Mouse (Mus musculus) MEL (cell line): ENCODE measurements around the gene Casq1. TPM values are rescaled to one million over a fixed set of nuclear protein-coding genes. Genes with fewer than 3 reads are reported as not detected.

Source experiments
- DNase-seq: peaks from one replicate; pipeline ENCODE4 v3.0.0; 2011; ENCODE audit warnings: low read depth, low spot score
- H3K27ac ChIP-seq: 2 replicates; pipeline ENCODE4 v1.5.1; 2012; ENCODE audit warnings: low read depth, mild to moderate bottlenecking, control low read depth, low read length, moderate library complexity; ENCODE audit not compliant: control insufficient read depth
- H3K27me3 ChIP-seq, 2 experiments: fragments of 150-350 bp in 1 of 2; sonication (generic) in 1 of 2; 2 replicates each; pipeline ENCODE4 v1.6.1; 2012; ENCODE audit warnings: low read length in 2 of 2, mild to moderate bottlenecking in 2 of 2, improper control_type of control experiment in 1 of 2, moderate library complexity in 1 of 2; ENCODE audit not compliant: insufficient read depth in 2 of 2, control insufficient read depth in 1 of 2
- H3K36me3 ChIP-seq, 2 experiments: 2 replicates each; pipeline ENCODE4 v1.6.1; 2012 to 2014; ENCODE audit warnings: low read length in 2 of 2, improper control_type of control experiment in 1 of 2, inconsistent platforms in 1 of 2, mild to moderate bottlenecking in 1 of 2; ENCODE audit not compliant: insufficient read depth in 2 of 2, control insufficient read depth in 1 of 2
- H3K4me1 ChIP-seq, 2 experiments: fragments of 150-350 bp in 1 of 2; sonication (generic) in 1 of 2; 2 replicates each; pipeline ENCODE4 v1.6.1; 2012; ENCODE audit warnings: low read length in 2 of 2, improper control_type of control experiment in 1 of 2, mild to moderate bottlenecking in 1 of 2; ENCODE audit not compliant: insufficient read depth in 2 of 2, control insufficient read depth in 1 of 2
- H3K4me3 ChIP-seq, 2 experiments: fragments of 150-350 bp in 1 of 2; sonication (generic) in 1 of 2; 2 replicates each; pipeline ENCODE4 v1.5.1; 2012; ENCODE audit warnings: low read depth in 2 of 2, low read length in 2 of 2, mild to moderate bottlenecking in 2 of 2, moderate library complexity in 2 of 2, control low read depth in 1 of 2, improper control_type of control experiment in 1 of 2; ENCODE audit not compliant: control insufficient read depth in 1 of 2, insufficient read depth in 1 of 2
- H3K79me2 ChIP-seq: 2 replicates; pipeline ENCODE4 v1.6.1; 2012; ENCODE audit warnings: mild to moderate bottlenecking, low read length, moderate library complexity; ENCODE audit not compliant: control insufficient read depth, poor library complexity, insufficient read depth
- H3K9ac ChIP-seq: 2 replicates; pipeline ENCODE4 v1.6.1; 2012; ENCODE audit warnings: low read depth, mild to moderate bottlenecking, control low read depth, low read length, moderate library complexity; ENCODE audit not compliant: control insufficient read depth, poor library complexity, severe bottlenecking
- H3K9me3 ChIP-seq: fragments of 150-350 bp; sonication (generic); replicated peaks from 2 replicates; pipeline ENCODE4 v1.6.1; 2012; ENCODE audit warnings: mild to moderate bottlenecking, low read length, improper control_type of control experiment, moderate library complexity; ENCODE audit not compliant: insufficient read depth
- BHLHE40 ChIP-seq: IDR thresholded peaks from 2 replicates; pipeline ENCODE4 v1.6.1; 2012; ENCODE audit warnings: low read depth, mild to moderate bottlenecking, inconsistent platforms, low read length, improper control_type of control experiment, borderline replicate concordance
- EP300 ChIP-seq, 2 experiments: IDR thresholded peaks; 2 replicates each; pipeline ENCODE4 v1.6.1; 2011; ENCODE audit warnings: improper control_type of control experiment in 2 of 2, low read length in 2 of 2, low read depth in 1 of 2, mild to moderate bottlenecking in 1 of 2
- HCFC1 ChIP-seq: IDR thresholded peaks from 2 replicates; pipeline ENCODE4 v1.6.1; 2012; ENCODE audit warnings: low read depth, mild to moderate bottlenecking, inconsistent platforms, low read length, improper control_type of control experiment, moderate library complexity
- JUND ChIP-seq: IDR thresholded peaks from 2 replicates; pipeline ENCODE4 v1.6.1; 2011; ENCODE audit warnings: low read depth, mild to moderate bottlenecking, improper control_type of control experiment, low read length
- KAT2A ChIP-seq: conservative IDR thresholded peaks from 2 replicates; pipeline ENCODE4 v1.6.1; 2012; ENCODE audit warnings: low read depth, low read length, improper control_type of control experiment, inconsistent platforms
- MAFK ChIP-seq: IDR thresholded peaks from 2 replicates; pipeline ENCODE4 v1.6.1; 2011; ENCODE audit warnings: low read depth, mild to moderate bottlenecking, low read length, improper control_type of control experiment, borderline replicate concordance
- MAX ChIP-seq: IDR thresholded peaks from 2 replicates; pipeline ENCODE4 v1.6.1; 2011; ENCODE audit warnings: low read length, improper control_type of control experiment
- MYB ChIP-seq: IDR thresholded peaks from 2 replicates; pipeline ENCODE4 v1.6.1; 2011; ENCODE audit warnings: mild to moderate bottlenecking, low read depth, low read length, improper control_type of control experiment
- NELFE ChIP-seq: IDR thresholded peaks from 2 replicates; pipeline ENCODE4 v1.6.1; 2011; ENCODE audit warnings: low read depth, low read length, improper control_type of control experiment
- POLR2AphosphoS5 ChIP-seq: IDR thresholded peaks from 2 replicates; pipeline ENCODE4 v1.6.1; 2012; ENCODE audit warnings: low read depth, borderline replicate concordance, mild to moderate bottlenecking, inconsistent platforms, low read length, moderate library complexity, mixed read lengths
- RCOR1 ChIP-seq: IDR thresholded peaks from 2 replicates; pipeline ENCODE4 v1.6.1; 2012; ENCODE audit warnings: low read depth, mild to moderate bottlenecking, inconsistent platforms, low read length, improper control_type of control experiment
- SIN3A ChIP-seq: IDR thresholded peaks from 2 replicates; pipeline ENCODE4 v1.6.1; 2012; ENCODE audit warnings: low read length, improper control_type of control experiment, inconsistent platforms
- TBP ChIP-seq: IDR thresholded peaks from 2 replicates; pipeline ENCODE4 v1.8.0; 2011; ENCODE audit warnings: low read depth, low read length, improper control_type of control experiment
- USF1 ChIP-seq: IDR thresholded peaks from 2 replicates; pipeline ENCODE4 v1.6.1; 2014; ENCODE audit warnings: low read depth, mild to moderate bottlenecking, inconsistent platforms, low read length, improper control_type of control experiment, moderate library complexity
- ZNF384 ChIP-seq: IDR thresholded peaks from 2 replicates; pipeline ENCODE4 v1.6.1; 2012; ENCODE audit warnings: low read depth, mild to moderate bottlenecking, inconsistent platforms, low read length, improper control_type of control experiment
- polyA plus RNA-seq, 2 experiments: library from polyadenylated mRNA; stranded (reverse) in 1 of 2; unstranded in 1 of 2; fragments of >175 nt in 1 of 2; fragments of >200 nt in 1 of 2; gene quantifications; 2 replicates each; pipeline versions ENCODE4 v1.2.1 to v1.2.4; 2012; ENCODE audit warnings: low replicate concordance in 2 of 2, low read depth in 1 of 2; ENCODE audit not compliant: insufficient read length in 2 of 2, insufficient read depth in 1 of 2, missing spikeins in 1 of 2
- total RNA-seq: library from RNA; depleted of rRNA; stranded (reverse); fragments of 300-350 nt; gene quantifications from 2 replicates; pipeline ENCODE4 v1.2.3, GENCODE M21; 2012

Gene Casq1
- total and polyA plus RNA-seq, 3 experiments = 0.21 TPM; not detected in 2

DNA sequence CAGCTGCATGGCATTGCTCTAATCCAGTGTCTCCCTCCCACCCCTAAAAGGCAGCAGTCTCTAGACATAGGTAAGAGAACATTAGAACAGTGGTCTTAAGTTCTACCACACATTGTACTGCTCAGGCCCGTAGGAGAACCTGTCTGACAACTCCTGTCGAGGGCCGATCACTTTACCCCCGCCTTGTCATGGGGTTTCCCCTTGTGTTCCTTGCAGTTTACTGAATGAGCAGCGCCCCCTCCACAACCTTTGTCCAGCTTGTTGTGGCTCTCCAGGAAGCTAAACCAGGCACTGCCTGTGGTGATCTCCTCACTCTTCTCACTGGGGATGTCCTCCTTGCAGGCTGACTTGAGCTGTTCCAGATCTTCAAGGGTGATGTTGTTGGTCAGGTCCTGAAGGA is 19.5 kb downstream of the Casq1 start:
- Histone ChIP-seq H3K27ac (no peak overlapping the region), H3K36me3 (peaks cover 0 to 1% of the 10 kb centered on the region in 2 experiments; a peak in 1 of 4 replicates)
- no peak for TF ChIP-seq RCOR1
- TF ChIP-seq POLR2AphosphoS5 = no peak
- TF ChIP-seq ZNF384 = no peak
- TF ChIP-seq HCFC1 = no peak
- TF ChIP-seq BHLHE40 = no peak
- no peak for TF ChIP-seq MAX
- TF ChIP-seq SIN3A = no peak
- no peak for TF ChIP-seq EP300 (IDR thresholded peaks at IDR 0.05; ENCODE audit: low read depth in 1 of 2, low read length in 2 of 2)
- TF ChIP-seq MAFK = no peak
- no peak for TF ChIP-seq MYB

DNA sequence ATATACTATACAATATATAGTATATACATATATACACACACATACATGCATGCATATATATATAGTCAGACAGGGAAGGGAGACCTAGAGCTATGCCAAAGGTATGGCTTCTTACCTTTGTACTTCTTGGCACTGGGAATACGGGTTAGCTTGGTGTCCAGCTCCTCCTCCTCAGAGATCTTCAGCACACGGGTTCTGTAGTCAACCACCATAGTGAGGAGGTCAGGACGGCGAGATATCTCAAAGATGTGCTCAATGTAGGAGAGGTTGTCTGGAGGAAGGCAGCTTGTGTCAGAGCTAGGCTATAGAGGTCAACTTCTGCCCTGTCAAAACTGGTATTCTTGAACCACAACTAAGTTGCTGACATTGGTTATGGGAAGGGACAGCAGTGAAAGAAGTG is 20.7 kb downstream of the Casq1 start:
- Histone ChIP-seq H3K4me3 (no peak overlapping the region), H3K27me3 (no peaks in the 10 kb centered on the region), H3K4me1 (peaks cover 0 to under 1% of the 10 kb centered on the region in 2 experiments; a peak in 1 of 4 replicates), H3K36me3 (peaks cover 0 to 5% of the 10 kb centered on the region in 2 experiments; a peak in 2 of 4 replicates), H3K79me2 (no peaks in the 10 kb centered on the region), H3K9ac (no peak overlapping the region), H3K27ac (no peak overlapping the region), H3K9me3 (no peaks in the 10 kb centered on the region)
- TF ChIP-seq USF1 (no peak), HCFC1 (no peak), KAT2A (no peak), NELFE (no peak)
- no peak for DNase-seq

More for the DNA sequence above, 19.5 kb downstream of the Casq1 start:
- Histone ChIP-seq H3K9me3 (no peaks in the 10 kb centered on the region), H3K27me3 (no peaks in the 10 kb centered on the region), H3K9ac (no peak overlapping the region), H3K79me2 (no peaks in the 10 kb centered on the region), H3K4me1 (peaks cover 0 to 3% of the 10 kb centered on the region in 2 experiments; a peak in 2 of 4 replicates), H3K4me3 (no peak overlapping the region)
- no peak for DNase-seq

DNA sequence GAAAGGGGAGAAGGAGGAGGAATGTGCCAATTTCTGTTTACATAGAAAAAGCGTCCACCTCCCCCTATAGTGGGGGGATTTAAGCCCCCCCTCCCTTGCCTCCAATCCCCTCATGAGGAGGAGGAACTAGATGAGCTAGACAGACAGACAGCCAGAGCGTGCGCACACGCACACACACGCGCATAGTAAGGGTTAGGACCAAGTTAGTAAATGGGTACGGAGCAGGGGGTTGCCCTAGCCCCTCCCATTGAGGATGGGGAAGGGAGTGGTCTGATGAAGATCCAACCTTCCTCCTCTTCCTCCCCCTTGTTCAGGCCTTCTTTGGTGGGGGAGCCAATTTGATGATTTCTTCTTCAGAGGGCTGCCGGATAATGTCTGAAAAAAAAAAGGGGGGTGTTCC is 21.4 kb downstream of the Casq1 start:
- no peak overlapping the region for H3K4me3 ChIP-seq
- H3K27ac ChIP-seq = no peak overlapping the region
- no peak overlapping the region for H3K9ac ChIP-seq
- TF ChIP-seq JUND = no peak
- no peak for TF ChIP-seq TBP
- H3K27me3 ChIP-seq = no peaks in the 10 kb centered on the region
- H3K79me2 ChIP-seq = no peaks in the 10 kb centered on the region
- no peaks in the 10 kb centered on the region for H3K9me3 ChIP-seq
- peaks cover 0 to 7% of the 10 kb centered on the region in 2 experiments; a peak in 2 of 4 replicates for H3K36me3 ChIP-seq
- DNase-seq = no peak
- no peaks in the 10 kb centered on the region for H3K4me1 ChIP-seq
